Mouse (Mus musculus) ES-E14 (cell line): ENCODE measurements at regions not wholly inside any gene's neighbourhood (a gene's known extent, or its start where the extent isn't known, plus 50 kb on each side); places are given as distances from the start of the nearest gene placed in this dataset.
A peak's percentile ranks its signal among the peaks of the same experiment; 100 is the strongest.

Source experiments
- DNase-seq: peaks from one replicate; pipeline ENCODE4 v3.0.0-alpha.2; 2013; ENCODE audit warnings: low read depth, low spot score
- H3K27ac ChIP-seq: 2 replicates; pipeline ENCODE4 v1.5.1; 2012; ENCODE audit warnings: low read depth, mild to moderate bottlenecking, low read length, moderate library complexity, mixed read lengths; ENCODE audit not compliant: poor library complexity, insufficient read depth, severe bottlenecking
- H3K36me3 ChIP-seq: 2 replicates; pipeline ENCODE4 v1.6.1; 2012; ENCODE audit warnings: mild to moderate bottlenecking, low read length, moderate library complexity, mixed read lengths; ENCODE audit not compliant: control insufficient read depth, poor library complexity, insufficient read depth, severe bottlenecking
- H3K4me1 ChIP-seq, 2 experiments: fragments of 150-350 bp in 1 of 2; sonication (generic) in 1 of 2; 2 replicates each; pipeline ENCODE4 v1.6.1; 2012; ENCODE audit warnings: low read length in 2 of 2, mild to moderate bottlenecking in 1 of 2, mixed read lengths in 1 of 2; ENCODE audit not compliant: control insufficient read depth in 2 of 2, insufficient read depth in 2 of 2, poor library complexity in 1 of 2
- H3K4me3 ChIP-seq, 2 experiments: fragments of 150-350 bp in 1 of 2; sonication (generic) in 1 of 2; 2 replicates each; pipeline ENCODE4 v1.5.1; 2012; ENCODE audit warnings: low read length in 2 of 2, low read depth in 1 of 2, mild to moderate bottlenecking in 1 of 2, mixed read lengths in 1 of 2; ENCODE audit not compliant: insufficient read depth in 1 of 2, poor library complexity in 1 of 2, severe bottlenecking in 1 of 2
- H3K9ac ChIP-seq: 2 replicates; pipeline ENCODE4 v1.6.1; 2012; ENCODE audit warnings: low read depth, mild to moderate bottlenecking, low read length, mixed read lengths; ENCODE audit not compliant: poor library complexity, insufficient read depth, severe bottlenecking
- H3K9me3 ChIP-seq: fragments of 150-350 bp; sonication (generic); 2 replicates; pipeline ENCODE4 v1.6.1; 2012; ENCODE audit warnings: low read depth, mild to moderate bottlenecking, low read length; ENCODE audit not compliant: control insufficient read depth, insufficient read depth
- CHD2 ChIP-seq: IDR thresholded peaks from 2 replicates; pipeline ENCODE4 v1.6.1; 2014; ENCODE audit warnings: mild to moderate bottlenecking, low read depth, low read length, inconsistent platforms
- HCFC1 ChIP-seq: IDR thresholded peaks from 2 replicates; pipeline ENCODE4 v1.6.1; 2012; ENCODE audit warnings: low read length, inconsistent platforms, borderline replicate concordance; ENCODE audit not compliant: insufficient read depth
- MAFK ChIP-seq: IDR thresholded peaks from 2 replicates; pipeline ENCODE4 v1.6.1; 2014; ENCODE audit warnings: mild to moderate bottlenecking, low read depth, low read length, inconsistent platforms; ENCODE audit not compliant: insufficient read depth
- ZC3H11A ChIP-seq: IDR thresholded peaks from 2 replicates; pipeline ENCODE4 v1.6.1; 2012; ENCODE audit warnings: low read depth, mild to moderate bottlenecking, inconsistent platforms, low read length, borderline replicate concordance
- ZNF384 ChIP-seq: IDR thresholded peaks from 2 replicates; pipeline ENCODE4 v1.6.1; 2012; ENCODE audit warnings: low read depth, low read length, inconsistent platforms
- in situ Hi-C, 2 experiments: fragments of 600-800 bp; cut with MboI; formaldehyde crosslinking; loops; one replicate each; pipeline ENCODE4 v1.15.1; 2025; ENCODE audit warnings: low sequenced_read_pairs in 2 of 2, inconsistent platforms in 1 of 2; ENCODE audit not compliant: unreplicated experiment in 2 of 2

- TF ChIP-seq CHD2 (no peak), MAFK (no peak), HCFC1 (no peak)
- DNase-seq, result no peak
- H3K27ac ChIP-seq, result no peak overlapping the region
- in situ Hi-C loops, result no loop called here
- H3K4me1 ChIP-seq, result no peaks in the 10 kb centered on the region
- no peaks in the 10 kb centered on the region for H3K36me3 ChIP-seq
- no peak overlapping the region for H3K4me3 ChIP-seq
- H3K9me3 ChIP-seq, result no peaks in the 10 kb centered on the region
- no peak overlapping the region for H3K9ac ChIP-seq
Observed at GRCm38 (mm10) chr13:118193951-118194696, 192.3 kb upstream of the B430218F22Rik start.

DNA sequence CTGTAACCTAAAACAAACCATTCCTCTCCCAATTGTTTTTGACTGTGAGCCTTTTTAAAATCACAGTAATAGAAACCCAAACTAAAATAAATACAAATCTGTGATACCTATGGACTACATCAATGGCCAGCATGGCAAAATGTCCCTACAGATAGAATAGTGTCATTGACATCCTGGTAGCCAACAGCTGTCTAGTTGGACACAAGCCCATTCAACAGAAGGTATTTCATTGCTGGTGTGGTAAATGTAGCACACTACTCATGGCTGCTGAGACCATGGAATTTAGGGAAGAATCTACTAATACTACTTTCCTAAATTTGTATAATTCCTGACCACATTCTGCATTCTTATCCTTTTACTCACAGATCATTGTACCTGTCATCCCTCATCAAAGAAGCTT, 178.3 kb upstream of the B430218F22Rik start:
- no peaks in the 10 kb centered on the region for H3K36me3 ChIP-seq
- no peaks in the 10 kb centered on the region for H3K4me1 ChIP-seq
- no peak for TF ChIP-seq CHD2
- no peak for TF ChIP-seq HCFC1
- no peak for TF ChIP-seq ZC3H11A
- TF ChIP-seq ZNF384, result no peak
- TF ChIP-seq MAFK, result no peak
- H3K9ac ChIP-seq, result no peak overlapping the region
- no peak overlapping the region for H3K4me3 ChIP-seq
- no peaks in the 10 kb centered on the region for H3K9me3 ChIP-seq
- no peak for DNase-seq
- in situ Hi-C loops, result no loop called here
- H3K27ac ChIP-seq, result no peak overlapping the region

DNA sequence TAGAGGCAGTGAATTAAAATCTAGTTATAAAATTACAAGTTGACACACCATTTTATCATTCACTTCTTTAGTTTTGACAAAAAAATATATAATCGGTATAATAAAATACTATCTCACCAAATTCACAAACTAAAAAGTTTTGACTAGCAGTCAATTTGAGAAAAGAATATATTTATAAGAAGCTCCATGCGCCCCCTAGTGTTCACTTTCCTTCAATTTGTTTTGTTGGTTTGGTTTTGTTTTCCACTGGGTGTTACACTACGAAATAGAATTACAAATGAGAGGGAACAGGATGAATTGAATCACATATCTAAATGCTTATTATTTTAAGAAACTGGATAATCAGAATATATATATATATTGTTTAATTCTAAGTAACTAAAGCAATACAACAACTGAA, 159.1 kb upstream of the B430218F22Rik start:
- DNase-seq, result peak; percentile 44
- Histone ChIP-seq H3K9ac (no peak overlapping the region), H3K27ac (no peak overlapping the region), H3K4me3 (no peak overlapping the region), H3K9me3 (no peaks in the 10 kb centered on the region), H3K36me3 (no peaks in the 10 kb centered on the region), H3K4me1 (no peaks in the 10 kb centered on the region)
- in situ Hi-C loops, result no loop called here
- TF ChIP-seq ZNF384 (no peak), HCFC1 (no peak), ZC3H11A (no peak), CHD2 (no peak), MAFK (no peak)

DNA sequence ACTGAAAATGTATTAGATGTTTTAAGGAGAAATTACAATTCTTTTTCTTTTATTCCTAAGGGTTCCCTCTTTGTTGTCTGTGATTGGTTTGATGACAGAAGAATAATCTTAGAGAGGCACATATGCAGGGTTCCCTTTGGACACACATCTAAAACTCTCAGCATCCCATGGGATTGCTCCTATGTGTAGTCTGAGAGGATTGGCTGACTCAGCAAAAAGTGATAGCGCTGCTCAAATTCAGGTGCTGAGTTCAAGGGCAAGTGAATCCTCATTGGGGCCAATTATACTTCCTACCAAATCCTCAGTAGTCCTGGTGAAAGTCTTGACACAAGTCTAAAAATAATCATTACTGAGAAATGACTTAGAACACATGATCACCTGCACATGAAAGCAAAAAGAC, 148.5 kb upstream of the B430218F22Rik start:
- TF ChIP-seq MAFK (peak; percentile 96), HCFC1 (no peak)
- no peaks in the 10 kb centered on the region for H3K9me3 ChIP-seq
- H3K9ac ChIP-seq, result no peak overlapping the region
- in situ Hi-C loops, result no loop called here
- H3K4me3 ChIP-seq, result no peak overlapping the region
- DNase-seq, result no peak
- no peaks in the 10 kb centered on the region for H3K36me3 ChIP-seq
- no peak overlapping the region for H3K27ac ChIP-seq
- no peaks in the 10 kb centered on the region for H3K4me1 ChIP-seq

- H3K4me1 ChIP-seq, result no peaks in the 10 kb centered on the region
- H3K4me3 ChIP-seq, result no peak overlapping the region
- H3K27ac ChIP-seq, result no peak overlapping the region
- H3K9ac ChIP-seq, result no peak overlapping the region
- DNase-seq, result no peak
- TF ChIP-seq CHD2, result no peak
- TF ChIP-seq ZC3H11A, result no peak
- TF ChIP-seq HCFC1, result no peak
- TF ChIP-seq ZNF384, result no peak
- no peak for TF ChIP-seq MAFK
- H3K36me3 ChIP-seq, result no peaks in the 10 kb centered on the region
- in situ Hi-C loops, result no loop called here
- no peaks in the 10 kb centered on the region for H3K9me3 ChIP-seq
Observed at GRCm38 (mm10) chr13:118244680-118245079, 141.8 kb upstream of the B430218F22Rik start.
